8 mouse cellular contexts compared by ENCODE assay signal in the genomic region with DNA sequence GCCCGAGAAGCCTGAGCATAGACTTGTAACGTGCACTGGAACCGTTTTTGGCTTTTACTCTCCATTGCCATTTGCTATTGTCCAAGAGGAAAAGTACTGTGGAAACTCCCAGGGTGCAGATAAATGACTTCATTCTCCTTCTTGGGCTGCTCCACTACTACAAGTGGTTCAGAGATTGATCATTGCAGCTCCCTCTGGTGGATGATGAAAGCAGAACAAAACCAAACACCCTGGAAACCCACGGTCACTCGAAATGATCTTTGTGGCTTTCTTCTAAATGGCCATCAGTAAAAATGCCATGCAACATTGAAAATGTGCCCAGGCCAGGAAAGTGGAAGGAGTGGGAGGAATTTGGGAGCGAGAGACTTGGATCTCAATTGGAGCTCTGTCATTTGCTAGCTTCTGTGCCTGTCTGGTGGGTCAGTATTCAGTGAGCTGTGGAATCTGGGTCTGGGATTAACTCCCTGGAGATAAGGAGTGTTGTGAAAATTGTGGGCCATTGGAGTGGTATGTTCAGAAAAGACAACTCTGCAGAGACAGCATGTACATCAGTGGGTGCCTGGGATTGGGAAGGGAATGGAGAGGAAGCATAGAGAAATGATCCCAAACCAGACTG.
DNase-seq lines count a peak whose midpoint lies in the region; ATAC-seq and TF ChIP-seq lines count a peak whose summit lies in the region.

No protein-coding gene starts in this region.

- peak; percentile 67 for ATAC-seq in forebrain, embryonic 13.5 days
- peak; percentile 90 for ATAC-seq in lung, postnatal 0 days

- TF ChIP-seq CTCF in lung, postnatal 0 days (IDR thresholded peaks at IDR 0.05): peak; percentile 87

- no peaks in the 10 kb centered on the region for H3K9me3 ChIP-seq in heart, embryonic 10.5 days
- no peaks in the 10 kb centered on the region for H3K9me3 ChIP-seq in forebrain, embryonic 13.5 days (replicated peaks)
- H3K9me3 ChIP-seq in lung, postnatal 0 days (ENCODE audit: low read length): no peaks in the 10 kb centered on the region

- no peaks in the 10 kb centered on the region for H3K36me3 ChIP-seq in heart, embryonic 10.5 days
- H3K36me3 ChIP-seq in forebrain, embryonic 13.5 days (ENCODE audit: poor library complexity, severe bottlenecking): no peaks in the 10 kb centered on the region
- H3K36me3 ChIP-seq in lung, postnatal 0 days (ENCODE audit: insufficient read depth, low read length): no peaks in the 10 kb centered on the region

- peak; percentile 55 for TF ChIP-seq EP300 in lung, postnatal 0 days (IDR thresholded peaks at IDR 0.05)

- no peak overlapping the region for H3K9ac ChIP-seq in forebrain, embryonic 13.5 days
- no peak overlapping the region for H3K9ac ChIP-seq in lung, postnatal 0 days (replicated peaks; ENCODE audit: low read depth)

- 32% methylated on average over 6 of the region's 6 CpGs for WGBS in heart, embryonic 10.5 days
- 28% methylated on average over 6 of the region's 6 CpGs for WGBS in forebrain, embryonic 13.5 days
- WGBS in large intestine, adult 2 months: 30% methylated on average over 6 of the region's 6 CpGs
- WGBS in lung, postnatal 0 days: 14% methylated on average over 6 of the region's 6 CpGs

- no peak overlapping the region for H3K4me3 ChIP-seq in heart, embryonic 10.5 days
- H3K4me3 ChIP-seq in forebrain, embryonic 13.5 days: no peak overlapping the region
- H3K4me3 ChIP-seq in lung, postnatal 0 days (ENCODE audit: low read depth, low read length): no peak overlapping the region

- peaks cover 4% of the 10 kb centered on the region; the same call in 1 of the 2 replicates for H3K4me1 ChIP-seq in heart, embryonic 10.5 days
- no peaks in the 10 kb centered on the region for H3K4me1 ChIP-seq in forebrain, embryonic 13.5 days
- H3K4me1 ChIP-seq in lung, postnatal 0 days (ENCODE audit: insufficient read depth, low read depth, low read length): no peaks in the 10 kb centered on the region

- no peak overlapping the region for H3K4me2 ChIP-seq in forebrain, embryonic 13.5 days
- peak overlapping the region; percentile 14; the same call in 1 of the 2 replicates for H3K4me2 ChIP-seq in lung, postnatal 0 days (replicated peaks; ENCODE audit: low read depth, low read length)

- H3K27me3 ChIP-seq in heart, embryonic 10.5 days (ENCODE audit: insufficient read depth, poor library complexity, severe bottlenecking): no peaks in the 10 kb centered on the region
- H3K27me3 ChIP-seq in forebrain, embryonic 13.5 days: no peaks in the 10 kb centered on the region
- no peaks in the 10 kb centered on the region for H3K27me3 ChIP-seq in lung, postnatal 0 days (replicated peaks; ENCODE audit: insufficient read depth, low read length)

- DNase-seq in heart, adult 11 months: peak; percentile 96
- DNase-seq in heart, embryonic 10.5 days (ENCODE audit: low spot score): no peak
- peak; percentile 32 for DNase-seq in c-Kit-positive CD71-positive TER-119-negative erythroid progenitor cells, embryonic 14.5 days (ENCODE audit: low read depth)
- DNase-seq in heart, postnatal 4 days: peak; percentile 75
- DNase-seq in large intestine, adult 2 months (ENCODE audit: low read depth, low spot score): peak; percentile 6
- peak; percentile 92 for DNase-seq in lung, postnatal 0 days (ENCODE audit: low spot score)
- DNase-seq in retina, postnatal 1 day: peak; percentile 75

- no peak overlapping the region; the same call in 1 of the 2 replicates for H3K27ac ChIP-seq in heart, embryonic 10.5 days
- no peak overlapping the region for H3K27ac ChIP-seq in forebrain, embryonic 13.5 days
- no peak overlapping the region for H3K27ac ChIP-seq in lung, postnatal 0 days (ENCODE audit: low read length)
